Mouse (Mus musculus) ovary, postnatal 36 days (tissue): Measurements from ENCODE around the gene Slc6a13.
"Not testable (repeated sequence)": the region's sequence is repeated elsewhere in the genome, so short reads cannot be mapped to it uniquely, and the experiment has no call there.

Source experiments
- DNase-seq: peaks from one replicate; pipeline ENCODE4 v3.0.0; 2022; ENCODE audit warnings: low spot score, mixed read lengths

The Slc6a13 gene

DNA sequence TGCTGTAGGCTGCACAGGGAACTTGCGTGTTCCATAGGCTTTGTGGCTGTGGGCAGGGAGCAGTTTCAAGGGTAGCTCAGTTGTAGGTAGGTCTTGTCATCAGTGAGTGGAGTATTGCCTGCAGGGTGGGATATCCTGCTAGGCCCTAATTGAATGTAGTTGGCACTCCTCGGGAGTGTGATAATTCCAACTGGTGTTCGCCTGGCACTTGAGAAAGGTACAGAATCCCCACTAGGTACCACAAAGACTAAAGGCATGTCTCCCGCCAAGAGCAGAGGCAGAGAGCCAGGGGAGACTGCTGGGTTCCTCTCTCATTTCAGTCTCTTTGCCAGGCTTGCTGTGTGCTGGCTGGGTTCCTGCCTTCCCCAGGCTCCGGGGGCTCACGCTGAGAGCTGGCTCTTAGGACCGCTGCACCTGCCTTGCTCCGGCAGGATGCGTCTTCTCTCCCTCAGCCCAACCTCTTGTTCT, 28.4 kb downstream of the Slc6a13 start:
- DNase-seq, result no peak

DNA sequence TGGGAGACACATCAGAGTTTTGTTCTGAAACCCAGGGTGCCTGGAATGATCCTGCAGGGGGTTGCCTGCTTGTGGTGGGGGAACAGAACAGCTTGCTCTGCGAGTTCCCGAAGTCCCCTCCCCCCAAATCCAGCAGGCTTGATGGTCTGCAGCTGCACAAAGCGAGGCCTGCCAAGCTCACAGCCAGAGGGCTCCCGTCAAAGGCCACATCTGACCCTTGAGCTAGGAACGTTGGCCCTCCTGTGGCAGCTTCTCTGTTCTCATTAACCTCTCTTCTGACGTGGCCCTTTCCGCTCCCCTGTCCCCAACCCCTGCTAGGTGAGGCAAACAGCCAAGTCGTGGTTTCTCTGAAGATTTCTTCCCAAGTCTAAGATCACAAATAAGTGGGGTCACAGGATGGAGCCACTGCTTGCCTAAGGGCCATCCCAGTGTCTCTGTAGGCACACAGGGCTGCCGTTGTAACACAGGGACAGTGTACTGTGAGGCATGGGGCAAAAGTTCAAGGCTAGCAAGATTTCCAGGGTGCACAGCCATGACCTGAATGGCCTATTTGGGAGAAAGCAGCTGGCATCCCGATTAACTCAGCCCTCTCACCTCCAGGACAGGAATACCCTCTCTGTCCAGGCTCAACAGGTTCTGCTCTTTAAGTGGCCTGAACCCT, 30.0 kb downstream of the Slc6a13 start:
- DNase-seq, result no peak

DNA sequence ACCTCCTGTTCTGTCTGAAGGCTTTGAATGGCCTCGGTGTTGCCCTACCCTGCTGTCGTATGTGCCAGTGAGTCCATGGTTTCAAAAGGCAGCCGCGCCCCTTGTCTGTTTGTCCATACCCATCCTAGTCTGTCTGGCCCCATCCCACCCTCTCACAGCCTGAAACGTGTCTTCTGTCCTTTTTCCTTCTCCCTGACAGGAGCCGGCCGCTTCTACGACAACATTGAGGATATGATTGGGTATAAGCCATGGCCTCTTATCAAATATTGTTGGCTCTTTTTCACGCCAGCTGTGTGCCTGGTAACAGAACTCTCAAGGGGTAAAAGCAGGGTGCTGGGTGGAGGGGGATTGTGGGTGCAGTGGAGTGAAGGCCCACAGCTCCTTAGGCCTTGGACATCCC, 35.8 kb downstream of the Slc6a13 start:
- no peak for DNase-seq

DNA sequence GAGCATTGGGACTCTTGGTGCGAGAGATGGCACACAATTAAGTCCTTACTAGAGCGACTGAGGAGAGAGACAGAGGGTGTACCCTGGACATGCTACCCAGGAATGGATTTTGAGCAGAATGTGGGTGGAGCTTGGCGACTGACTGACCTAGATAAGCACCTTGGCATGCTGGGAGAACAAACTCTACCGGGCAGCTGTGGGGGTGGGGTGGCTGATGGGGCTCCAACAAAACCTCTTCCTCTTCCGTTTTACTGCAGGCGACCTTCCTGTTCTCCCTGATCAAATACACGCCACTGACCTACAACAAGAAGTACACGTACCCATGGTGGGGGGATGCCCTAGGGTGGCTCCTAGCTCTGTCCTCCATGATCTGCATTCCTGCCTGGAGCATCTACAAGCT, 36.5 kb downstream of the Slc6a13 start:
- no peak for DNase-seq

DNA sequence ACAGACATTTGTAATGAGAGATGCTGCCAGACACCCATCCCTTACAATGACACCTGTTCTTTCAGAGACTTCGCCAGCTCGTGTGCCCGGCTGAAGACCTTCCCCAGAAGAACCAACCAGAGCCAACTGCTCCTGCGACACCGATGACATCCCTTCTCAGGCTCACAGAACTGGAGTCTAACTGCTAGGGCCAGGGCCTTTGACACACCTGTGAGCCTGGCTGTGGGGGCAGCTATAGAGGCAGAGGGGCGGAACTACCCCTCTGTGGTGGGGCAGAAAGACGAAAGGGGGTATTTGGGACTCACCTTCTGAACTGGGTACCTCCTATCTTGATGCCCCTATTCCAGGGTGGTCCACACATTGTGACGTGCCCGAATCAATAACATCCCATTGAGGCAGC, 37.2 kb downstream of the Slc6a13 start:
- no peak for DNase-seq

DNA sequence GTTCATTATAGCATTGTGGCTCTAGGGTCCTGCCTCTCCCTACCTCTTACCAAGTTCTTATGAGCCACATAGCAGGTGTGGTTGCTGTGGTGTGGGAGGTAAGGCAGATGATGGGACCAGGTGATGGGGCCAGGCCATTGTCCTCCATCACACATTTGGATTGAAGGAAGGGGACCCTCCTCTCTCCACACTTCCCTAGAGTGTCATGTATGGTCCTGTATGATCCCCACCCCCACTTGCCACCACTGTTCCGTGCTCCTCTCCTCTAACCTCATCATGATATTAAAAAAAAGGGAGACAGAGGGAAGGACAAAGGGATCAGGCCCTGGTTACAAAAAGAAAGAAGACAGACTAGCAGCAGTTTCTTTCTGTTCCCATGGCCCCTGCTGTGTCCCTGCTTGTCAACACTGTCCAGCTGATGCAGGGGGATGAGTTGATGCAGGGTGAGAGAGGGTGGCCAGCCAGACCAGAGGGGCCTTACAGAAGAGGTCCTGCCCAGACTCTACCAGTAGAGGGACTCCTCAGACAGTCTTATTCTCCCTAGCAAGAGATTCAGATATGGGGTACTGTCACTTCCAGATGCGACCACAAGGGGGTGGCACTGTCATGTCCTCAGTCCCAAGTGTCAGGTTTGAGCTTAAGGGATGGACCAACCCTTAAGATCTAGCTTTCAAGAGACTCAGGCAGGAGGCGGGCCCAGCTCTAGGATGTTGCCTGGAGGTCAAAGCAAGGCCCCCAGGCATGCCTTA, 37.9 kb downstream of the Slc6a13 start:
- DNase-seq, result peak; percentile 69

DNA sequence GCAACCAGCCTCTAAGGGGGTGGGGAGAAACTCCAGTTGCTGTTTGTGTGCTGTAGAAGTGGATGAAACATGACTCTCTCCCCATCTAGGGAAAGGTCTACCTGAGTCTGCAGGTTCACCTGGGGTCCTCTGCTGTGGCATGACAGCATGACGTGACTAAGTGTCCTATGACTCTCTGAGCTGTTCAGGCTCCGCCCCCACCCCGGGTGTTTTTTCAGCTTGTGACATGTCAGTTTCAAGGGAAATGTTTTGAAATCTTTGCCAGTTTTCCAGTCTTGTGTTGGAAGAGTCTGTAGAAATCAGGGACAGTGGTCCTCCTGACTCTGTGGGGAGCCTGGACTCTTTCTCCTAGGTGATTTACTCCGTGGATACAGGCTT, 38.5 kb downstream of the Slc6a13 start:
- no peak for DNase-seq

DNA sequence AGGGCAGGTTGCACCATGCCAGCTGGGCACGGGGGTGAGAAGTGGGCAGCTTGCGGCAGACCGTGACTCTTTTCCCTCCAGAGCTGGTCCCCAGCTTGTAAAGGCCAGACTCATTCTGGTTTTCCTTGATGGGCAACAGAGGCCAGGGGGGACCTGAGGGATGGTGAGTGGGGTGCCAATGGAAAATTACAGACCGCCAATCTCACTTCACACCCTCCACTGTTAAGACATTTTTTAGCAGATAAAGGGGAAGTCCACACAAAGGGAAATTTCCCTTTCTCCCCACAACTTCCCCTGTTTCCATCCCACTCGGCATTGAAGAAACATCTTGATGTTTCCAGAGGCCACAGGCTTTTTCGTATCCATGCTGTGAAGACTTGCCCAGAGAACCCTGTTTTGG, 41.6 kb downstream of the Slc6a13 start:
- DNase-seq, result no peak

DNA sequence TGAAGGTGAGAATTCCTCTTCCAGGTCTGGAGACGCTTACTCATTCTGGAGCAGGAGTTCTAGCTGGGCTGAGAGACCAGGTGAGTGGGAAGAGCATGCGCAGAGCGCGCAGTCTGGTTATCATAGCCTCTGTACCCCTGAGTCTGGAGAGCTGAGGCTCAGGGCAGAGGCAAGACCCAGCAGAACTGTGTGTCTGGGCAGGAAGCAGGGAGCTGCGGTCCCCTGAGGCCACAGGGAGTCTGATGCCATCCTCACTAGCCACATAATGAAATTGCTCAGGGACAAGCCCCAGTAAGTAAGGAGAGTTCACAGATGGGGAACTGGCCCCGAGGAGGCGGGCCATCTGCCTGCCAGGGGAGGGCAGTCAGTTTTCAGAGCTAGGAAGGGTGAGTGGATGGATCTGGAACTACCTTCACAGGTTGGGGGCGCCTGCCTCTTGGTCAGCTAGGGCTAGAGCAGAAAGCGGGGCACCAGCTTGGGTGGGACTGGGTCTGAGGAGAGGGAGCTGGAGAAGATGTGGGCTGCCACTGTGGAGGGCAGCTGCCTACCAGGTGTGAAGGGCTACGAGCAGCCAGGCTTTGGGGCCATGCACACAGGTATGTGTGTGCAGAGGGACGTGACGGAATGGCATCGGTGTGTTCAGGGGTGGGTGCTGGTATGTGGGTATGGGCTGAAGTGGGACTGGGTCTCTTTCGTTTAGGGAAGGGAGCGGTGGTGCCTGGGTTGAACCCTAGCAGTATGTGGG, 43.2 kb downstream of the Slc6a13 start, which contains the start of gene Slc6a12:
Gene Slc6a12, plus strand, starts transcription at position 51 of the 745 bp plus-strand sequence.
- DNase-seq, result no peak

DNA sequence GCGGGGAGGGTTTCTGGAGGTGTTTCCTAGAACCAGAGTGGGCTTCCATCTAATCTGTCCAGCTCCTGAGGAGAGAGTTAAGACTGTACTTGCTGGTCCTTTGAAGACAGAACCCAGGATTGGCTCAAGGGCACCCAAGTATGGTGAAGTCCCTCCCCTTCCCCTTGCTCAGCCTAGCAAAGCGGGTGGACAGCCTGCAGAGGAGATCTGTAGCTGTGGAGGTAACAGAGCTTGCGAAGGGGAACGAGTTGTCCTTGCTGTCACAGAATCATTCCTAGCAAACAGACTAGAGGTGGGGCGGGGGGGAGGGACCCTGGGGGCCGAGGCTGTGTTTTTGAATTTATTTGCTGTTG, 43.7 kb downstream of the Slc6a13 start:
- DNase-seq, result no peak

DNA sequence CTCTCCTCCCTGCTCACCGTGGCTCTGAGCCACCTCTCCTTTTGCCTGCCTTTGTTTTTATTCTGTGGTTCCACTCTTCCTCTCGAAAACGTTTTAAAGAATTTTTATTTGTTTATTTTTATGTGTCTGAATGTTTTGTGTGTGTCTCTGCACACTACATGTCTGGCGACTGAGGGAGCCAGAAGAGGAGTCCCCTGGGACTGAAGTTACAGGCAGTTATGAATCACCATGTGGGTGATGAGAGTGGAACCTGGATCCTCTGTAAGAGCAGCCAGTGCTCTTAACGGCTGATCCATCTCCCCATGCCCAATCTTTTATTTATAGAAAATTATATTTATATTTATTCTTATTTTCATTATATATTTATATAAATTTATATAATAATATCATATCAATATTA, 44.3 kb downstream of the Slc6a13 start:
- DNase-seq, result no peak

DNA sequence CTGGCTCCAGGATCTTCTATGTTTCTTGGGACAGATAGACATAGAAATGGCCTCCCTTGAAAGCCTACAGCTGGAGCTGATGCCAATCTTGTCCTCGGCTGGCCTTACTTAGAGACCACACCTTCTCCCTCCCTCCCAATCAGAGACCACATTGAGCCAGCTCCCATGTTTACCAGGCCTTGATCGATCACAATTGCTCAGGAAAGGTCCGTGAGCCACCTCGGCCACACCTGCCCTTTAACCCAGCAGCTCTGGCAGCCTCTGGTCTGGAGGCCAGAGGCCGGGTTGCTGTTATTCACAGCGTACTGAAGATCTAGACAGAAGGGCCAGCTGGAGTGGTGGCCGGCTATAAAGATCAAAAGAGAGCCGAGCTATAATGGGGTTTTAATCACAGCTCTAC, 46.4 kb downstream of the Slc6a13 start:
- DNase-seq, result no peak

DNA sequence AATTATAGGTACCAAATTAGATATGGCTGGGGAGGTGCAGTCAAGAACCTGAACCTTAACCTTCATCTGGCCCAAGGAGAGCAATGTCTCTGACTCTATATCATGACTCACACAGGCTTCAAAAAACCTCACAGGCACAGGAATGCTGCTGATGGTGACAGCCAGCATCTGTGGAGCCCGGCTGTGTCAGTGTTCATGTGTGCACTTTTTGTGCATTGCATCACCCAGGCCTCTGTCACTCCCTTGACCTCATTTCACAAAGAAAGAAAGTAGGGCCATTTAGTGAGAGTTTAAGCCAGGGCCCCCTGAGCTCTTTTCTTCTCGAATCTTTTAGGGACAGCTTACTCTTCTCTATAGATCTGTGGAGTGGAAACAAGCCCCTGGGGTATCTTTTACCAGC, 52.2 kb downstream of the Slc6a13 start:
- DNase-seq, result no peak

DNA sequence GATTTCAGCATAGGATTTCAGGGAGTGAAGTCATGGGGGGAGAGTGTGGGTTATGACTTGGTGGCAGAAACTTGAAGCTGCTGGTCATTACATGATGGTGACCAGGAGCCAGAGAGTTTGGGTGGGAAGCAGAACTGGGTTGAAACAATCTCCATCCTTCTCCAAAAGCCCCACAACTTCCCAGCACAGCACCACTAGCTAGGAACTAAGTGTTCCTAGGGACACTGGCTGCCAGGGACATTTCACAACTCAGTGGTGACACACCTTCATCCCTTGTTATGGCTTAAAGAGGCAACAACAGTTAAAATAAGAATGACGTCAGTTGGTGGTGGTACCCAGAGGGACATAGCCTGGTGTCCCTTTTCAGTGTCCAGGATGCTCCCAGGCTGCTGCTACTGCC, 56.0 kb downstream of the Slc6a13 start:
- DNase-seq, result no peak

DNA sequence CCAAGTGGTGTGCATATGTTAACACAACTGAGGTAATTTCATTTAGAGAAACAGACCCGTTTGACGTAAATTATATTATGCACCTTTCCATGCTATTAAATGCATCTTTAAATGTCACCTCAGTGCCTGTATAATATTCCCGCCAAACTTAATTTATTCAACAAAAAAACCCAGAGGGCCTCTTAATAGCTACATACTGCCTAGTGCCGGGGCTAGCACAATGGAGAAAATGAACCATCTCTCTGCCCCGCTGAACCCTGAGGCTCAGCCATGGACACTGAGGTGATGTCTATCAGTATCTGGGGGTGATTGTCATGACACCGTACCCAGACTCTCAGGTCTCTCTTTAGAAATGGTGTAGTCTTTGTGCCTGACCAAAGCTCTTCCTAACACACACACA, 57.2 kb downstream of the Slc6a13 start:
- no peak for DNase-seq

DNA sequence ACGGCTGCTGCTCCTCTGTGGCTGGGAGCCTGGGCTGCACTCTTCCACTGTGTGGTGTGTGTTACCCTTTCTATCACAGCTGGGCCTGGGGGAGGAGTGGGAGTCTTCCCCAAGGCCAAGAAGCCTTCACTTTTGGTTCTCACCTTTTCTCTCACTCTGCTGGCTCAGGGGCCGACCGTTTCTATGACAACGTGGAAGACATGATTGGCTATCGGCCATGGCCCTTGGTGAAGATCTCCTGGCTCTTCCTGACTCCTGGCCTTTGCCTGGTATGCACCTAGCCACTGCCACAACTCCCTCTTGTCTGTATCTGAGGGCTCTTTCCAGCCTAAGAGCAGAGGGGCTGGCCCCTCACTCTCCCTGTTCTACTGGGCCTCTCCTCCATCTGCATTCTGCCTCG, 63.0 kb downstream of the Slc6a13 start:
- peak; percentile 16 for DNase-seq

DNA sequence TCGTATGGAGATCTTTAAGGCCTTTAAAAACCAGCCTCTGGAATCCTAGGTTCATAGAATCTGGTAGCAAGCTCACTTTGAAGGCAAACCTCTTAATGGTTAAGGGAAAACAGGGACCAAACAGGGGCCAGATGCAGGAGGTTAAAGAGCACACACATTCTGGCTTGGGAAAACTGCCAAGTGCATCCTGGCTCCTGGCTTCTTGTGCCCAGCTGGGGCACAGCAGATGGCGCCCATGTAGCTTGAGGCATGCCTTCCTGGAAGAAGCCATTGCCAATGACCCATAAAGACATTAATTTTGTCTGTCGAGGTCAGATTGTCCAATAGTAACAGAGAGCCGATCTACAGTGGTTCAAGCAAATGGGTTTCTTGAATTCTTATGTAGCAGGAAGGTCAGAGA, 63.9 kb downstream of the Slc6a13 start:
- no peak for DNase-seq

DNA sequence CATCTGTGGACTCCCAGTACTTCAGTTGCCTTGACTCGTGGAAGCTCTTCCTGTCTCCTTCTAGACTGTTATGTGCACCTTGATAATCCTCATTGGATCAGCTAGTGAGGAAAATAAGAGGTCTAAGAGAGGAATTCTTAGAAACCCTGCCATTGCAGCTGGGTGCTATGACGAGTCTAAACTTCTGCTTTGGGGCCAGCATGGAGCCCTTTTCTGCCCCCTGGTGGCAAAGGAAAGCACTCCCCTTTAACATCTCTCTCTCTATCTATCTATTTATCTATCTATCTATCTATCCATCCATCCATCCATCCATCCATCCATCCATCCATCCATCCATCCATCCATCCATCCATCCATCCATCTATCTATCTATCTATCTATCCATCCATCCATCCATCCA, 66.5 kb downstream of the Slc6a13 start:
- not testable (repeated sequence) for DNase-seq

DNA sequence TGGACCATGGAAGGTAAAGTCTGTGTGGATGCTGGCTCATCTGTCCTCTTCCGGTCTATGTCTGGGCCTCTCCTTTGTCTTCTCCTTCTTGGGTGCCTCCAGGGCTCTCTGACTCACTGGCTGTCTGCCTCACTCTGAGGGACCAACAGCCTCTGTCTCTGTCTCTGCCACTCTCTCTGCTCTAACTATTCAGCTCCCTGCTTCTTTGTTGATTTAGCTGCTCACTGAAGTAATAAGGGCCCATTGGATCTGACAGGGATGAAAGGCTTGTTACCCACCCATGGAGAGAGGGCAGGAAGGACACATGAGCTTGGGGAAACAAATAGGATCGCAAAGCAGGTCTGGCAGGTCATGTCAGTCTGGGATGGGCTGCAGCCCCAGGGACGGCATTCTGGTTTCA, 67.1 kb downstream of the Slc6a13 start:
- no peak for DNase-seq

DNA sequence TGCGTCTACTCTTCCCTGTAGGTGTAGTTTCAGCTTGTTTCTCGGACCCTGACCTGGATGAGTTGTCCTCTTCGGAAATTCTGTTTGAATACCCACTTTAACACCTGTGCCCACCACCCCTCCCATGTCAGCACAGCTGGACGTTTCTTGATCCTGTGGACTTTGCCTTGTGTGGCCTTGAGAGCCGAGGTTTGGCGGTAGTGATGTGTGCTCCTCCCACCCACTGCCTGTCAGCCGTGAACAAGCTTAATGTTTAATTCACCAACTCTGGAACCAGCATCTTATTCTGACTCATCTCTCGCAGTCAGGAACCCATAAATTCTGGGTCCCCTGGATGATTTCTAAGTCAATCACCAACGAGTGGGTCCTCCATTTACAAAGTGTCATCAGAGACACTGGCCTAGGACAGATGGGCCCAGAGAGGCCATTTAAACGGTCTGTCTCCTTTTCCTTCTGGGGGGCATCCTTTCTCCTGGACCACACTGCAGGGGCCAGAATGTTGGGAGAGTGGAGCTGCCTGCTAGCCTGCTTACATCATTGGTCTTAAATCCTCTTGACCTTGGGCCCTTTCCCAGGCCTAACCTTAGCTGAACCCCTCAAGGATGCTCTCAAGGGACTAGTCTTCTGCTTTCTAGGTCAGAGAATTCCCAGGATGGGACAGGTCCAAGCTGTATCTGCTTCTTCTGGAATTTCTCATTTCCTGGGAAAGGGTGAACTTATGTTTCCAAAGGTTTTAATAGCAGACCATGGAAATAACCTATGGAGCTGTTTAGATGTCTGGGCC, 71.4 kb downstream of the Slc6a13 start:
- no peak for DNase-seq

DNA sequence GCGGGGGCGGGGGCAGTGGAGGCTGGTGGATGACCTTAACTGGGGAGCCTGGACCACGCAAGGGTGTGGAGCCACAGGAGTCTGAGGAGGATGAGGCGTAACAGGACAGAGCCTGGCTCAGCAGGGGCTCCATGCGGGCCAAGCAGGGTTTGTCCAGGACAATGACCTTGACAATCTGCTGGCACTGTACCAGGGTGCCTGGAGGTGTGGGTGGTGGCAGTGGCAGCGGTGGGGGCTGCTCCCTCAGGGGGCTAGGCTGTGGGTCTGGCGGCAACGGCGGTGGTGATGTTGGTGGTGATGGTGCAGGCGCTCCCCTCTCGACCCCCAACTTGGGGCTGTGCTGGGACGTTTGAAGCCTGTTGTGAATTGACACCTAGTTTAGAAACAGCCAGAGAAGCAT, 76.1 kb downstream of the Slc6a13 start:
- DNase-seq, result peak; percentile 25

DNA sequence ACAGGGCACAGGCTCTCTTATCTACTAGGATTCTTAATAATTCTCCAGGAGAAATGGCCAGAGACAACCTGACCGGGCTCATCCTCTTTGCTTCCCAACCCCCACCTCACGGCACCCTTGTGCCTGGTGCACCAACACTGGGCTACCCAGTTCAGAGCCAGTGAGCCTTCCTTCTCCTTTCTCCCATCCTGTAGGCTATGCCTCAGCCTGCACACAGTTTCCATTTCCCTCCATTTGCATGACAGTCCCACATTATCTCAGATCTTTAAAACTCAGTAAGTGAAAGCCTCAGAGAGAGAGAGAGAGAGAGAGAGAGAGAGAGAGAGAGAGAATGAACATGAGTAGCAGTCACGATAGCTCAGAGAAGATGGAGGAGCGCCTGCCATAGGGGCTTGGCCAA, 78.2 kb downstream of the Slc6a13 start:
- DNase-seq, result no peak
